Mouse (Mus musculus): Measurements from ENCODE around the gene Scn9a.

DNA sequence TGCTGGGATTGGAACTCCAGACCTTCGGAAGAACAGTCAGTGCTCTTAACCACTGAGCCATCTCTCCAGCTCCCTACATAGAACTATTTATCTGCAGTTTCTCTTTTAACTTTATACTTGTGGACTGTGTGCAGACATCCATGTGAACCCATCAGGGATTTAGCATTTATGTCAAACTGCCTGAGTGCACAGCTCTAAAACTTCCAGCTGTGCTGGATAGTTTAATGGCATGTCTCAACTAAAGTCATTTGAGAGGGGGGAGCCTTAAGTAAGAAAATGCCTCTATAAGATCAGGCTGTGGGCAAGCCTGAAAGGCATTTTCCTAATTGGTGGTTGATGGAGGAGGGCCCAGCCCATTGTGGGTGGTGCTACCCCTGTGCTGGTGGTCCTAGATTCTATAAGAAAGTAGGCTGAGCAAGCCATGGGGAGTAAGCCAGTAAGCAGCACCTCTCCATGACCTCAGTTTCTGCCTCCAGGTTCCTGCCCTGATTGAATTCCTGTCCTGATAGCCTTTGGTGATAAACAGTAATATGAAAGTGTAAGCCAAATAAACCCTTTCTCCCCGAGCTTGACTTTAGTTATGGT, 169.8 kb downstream of the Scn9a start:
- TF ChIP-seq CTCF (IDR thresholded peaks at IDR 0.05; ENCODE audit: control insufficient read depth, insufficient read depth, insufficient read length), result no peak
- TF ChIP-seq MYOD1 (IDR thresholded peaks at IDR 0.05; ENCODE audit: control insufficient read depth, insufficient read length, low read depth), result no peak
- no peak for TF ChIP-seq MAX (IDR thresholded peaks at IDR 0.05)
- TF ChIP-seq FOSL1 (IDR thresholded peaks at IDR 0.05; ENCODE audit: insufficient read depth, low read length, poor library complexity, severe bottlenecking), result no peak
- no peak for TF ChIP-seq USF1 (IDR thresholded peaks at IDR 0.05; ENCODE audit: low read depth)

All from C2C12 (cell line).